Mouse (Mus musculus) heart, embryonic 13.5 days (tissue): Measurements from ENCODE around the gene Prl7a2. TPM values are rescaled to one million over a fixed set of nuclear protein-coding genes. Genes with fewer than 3 reads are reported as not detected.

Experiments used
- ATAC-seq: fragments of 200-750 bp; cut with Nextera tagmentation; 2 replicates; pipeline ENCODE4 v1.8.0; 2017; ENCODE audit warnings: moderate TSS enrichment; ENCODE audit not compliant: insufficient number of reproducible peaks, low FRiP score, low TSS enrichment; ENCODE audit errors: extremely low read depth
- H3K27ac ChIP-seq: fragments of 300-500 bp; sonication (generic); replicated peaks from 2 replicates; pipeline ENCODE4 v1.5.1; 2015; ENCODE audit warnings: moderate library complexity, mild to moderate bottlenecking, inconsistent platforms
- H3K27me3 ChIP-seq: fragments of 300-500 bp; sonication (generic); replicated peaks from 2 replicates; pipeline ENCODE4 v1.6.1; 2015; ENCODE audit warnings: mild to moderate bottlenecking, inconsistent platforms
- H3K36me3 ChIP-seq: fragments of 300-500 bp; sonication (generic); 2 replicates; pipeline ENCODE4 v1.6.1; 2015; ENCODE audit warnings: mild to moderate bottlenecking, inconsistent platforms
- H3K4me1 ChIP-seq: fragments of 300-500 bp; sonication (generic); 2 replicates; pipeline ENCODE4 v1.6.1; 2015; ENCODE audit warnings: inconsistent platforms
- H3K4me2 ChIP-seq: fragments of 300-500 bp; sonication (generic); 2 replicates; pipeline ENCODE4 v1.6.1; 2015; ENCODE audit warnings: inconsistent platforms, mild to moderate bottlenecking, moderate library complexity
- H3K4me3 ChIP-seq: fragments of 300-500 bp; sonication (generic); 2 replicates; pipeline ENCODE4 v1.5.1; 2015; ENCODE audit warnings: moderate library complexity, mild to moderate bottlenecking, inconsistent platforms
- H3K9ac ChIP-seq: fragments of 300-500 bp; sonication (generic); 2 replicates; pipeline ENCODE4 v1.6.1; 2015; ENCODE audit warnings: inconsistent platforms, mild to moderate bottlenecking, moderate library complexity
- H3K9me3 ChIP-seq: fragments of 300-500 bp; sonication (generic); 2 replicates; pipeline ENCODE4 v1.6.1; 2016; ENCODE audit warnings: inconsistent platforms
- WGBS: fragments of 180-500 bp; shearing (Covaris S2); methylation state at CpG from one replicate; pipeline ENCODE4 v1.1.7; 2015; ENCODE audit warnings: mixed read lengths; 5-methylcytosine and 5-hydroxymethylcytosine counted together
- polyA plus RNA-seq: library from polyadenylated mRNA; unstranded; fragments of >200 nt; fragmentation: Nextera tagmentation; extraction: Ambion mirVana; gene quantifications from 2 replicates; pipeline ENCODE4 v1.2.1, GENCODE M21; 2015

The Prl7a2 gene
- not detected in 2 replicates for polyA plus RNA-seq

DNA sequence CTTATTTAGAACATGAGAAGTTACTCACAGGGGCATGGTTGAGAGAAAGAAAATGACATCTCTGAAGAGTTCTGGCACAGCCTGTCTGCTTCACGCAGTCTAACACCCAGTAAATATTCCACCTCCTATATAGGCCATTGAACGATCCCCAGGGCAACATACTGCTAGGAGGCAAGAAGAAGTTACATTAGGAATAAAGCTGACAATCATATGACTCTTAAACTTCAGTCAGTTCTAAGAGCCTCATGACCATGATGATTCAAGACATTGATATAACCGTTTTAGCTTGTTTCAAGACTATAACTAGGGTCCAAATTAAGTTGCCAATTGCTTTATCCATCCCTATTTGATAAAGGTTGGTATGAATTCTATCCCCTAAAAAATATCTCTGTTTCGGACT lies at the start of gene Prl7a2:
TSS of gene Prl7a2 (minus strand) at position 101 of the 400 bp plus-strand sequence.
- H3K9me3 ChIP-seq: no peaks in the 10 kb centered on the region
- H3K4me3 ChIP-seq: no peak within 1 kb of the TSS
- WGBS: 71% methylated on average over 4 of the region's 4 CpGs
- no peak within 1 kb of the TSS for H3K27ac ChIP-seq
- no peak within 1 kb of the TSS for H3K4me2 ChIP-seq
- H3K36me3 ChIP-seq: no peaks in the 10 kb centered on the region
- no peak for ATAC-seq
- H3K9ac ChIP-seq: no peak within 1 kb of the TSS
- no peaks in the 10 kb centered on the region for H3K27me3 ChIP-seq
- H3K4me1 ChIP-seq: no peaks in the 10 kb centered on the region

DNA sequence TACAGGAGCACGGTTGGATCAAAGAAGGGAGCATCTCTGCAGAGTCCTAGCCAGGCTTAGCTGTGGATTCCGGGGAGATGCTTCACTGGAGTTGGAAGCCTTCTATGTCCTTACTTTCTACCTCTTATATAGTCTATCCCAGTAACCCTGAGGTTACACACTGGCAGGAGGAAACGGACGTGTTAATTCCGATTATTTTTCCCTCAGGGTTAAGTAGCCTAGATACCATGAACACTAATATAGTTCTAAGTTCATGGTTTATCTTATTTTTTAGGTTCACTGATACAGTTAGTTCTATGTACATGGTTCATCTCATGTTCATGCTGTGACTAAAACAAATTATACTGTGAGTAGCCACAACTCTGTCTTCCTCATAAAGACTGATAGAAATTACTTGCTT lies 48.8 kb upstream of the Prl7a2 start, which contains the start of gene Prl7d1:
TSS of gene Prl7d1 (minus strand) at position 101 of the 400 bp plus-strand sequence.
- Histone ChIP-seq H3K9me3 (no peaks in the 10 kb centered on the region), H3K36me3 (no peaks in the 10 kb centered on the region), H3K4me2 (no peak within 1 kb of the TSS), H3K27ac (no peak within 1 kb of the TSS), H3K4me3 (no peak within 1 kb of the TSS), H3K9ac (no peak within 1 kb of the TSS), H3K27me3 (no peaks in the 10 kb centered on the region), H3K4me1 (no peaks in the 10 kb centered on the region)
- ATAC-seq: no peak
- 80% methylated on average over 5 of the region's 5 CpGs for WGBS

DNA sequence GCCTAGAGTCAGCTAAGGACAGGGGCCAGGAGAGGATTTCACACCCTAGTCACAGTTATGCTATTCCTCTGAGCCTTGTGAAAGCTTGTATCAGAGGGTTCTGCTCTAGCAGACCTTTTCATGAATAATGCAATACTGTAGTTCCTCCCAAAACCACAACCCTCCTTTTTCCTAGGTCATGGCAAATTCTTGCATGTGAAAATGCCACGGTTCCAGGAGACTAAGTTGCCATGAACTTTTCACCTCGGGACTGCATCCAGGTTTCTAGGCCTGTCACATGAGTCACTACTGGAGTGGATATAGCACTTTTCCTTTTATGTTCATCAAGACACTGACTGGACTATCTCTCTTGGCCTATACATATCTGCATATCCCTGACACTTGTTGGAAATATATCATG lies 38.7 kb upstream of the Prl7a2 start:
- no peaks in the 10 kb centered on the region for H3K4me1 ChIP-seq
- H3K4me2 ChIP-seq: no peak overlapping the region
- H3K36me3 ChIP-seq: no peaks in the 10 kb centered on the region
- H3K9ac ChIP-seq: no peak overlapping the region
- 51% methylated on average over 2 of the region's 2 CpGs for WGBS
- ATAC-seq: no peak
- no peaks in the 10 kb centered on the region for H3K27me3 ChIP-seq
- 0 out of 2 replicates have a peak, but pooled peaks cover 4% of the 10 kb centered on the region for H3K9me3 ChIP-seq
- no peak overlapping the region for H3K27ac ChIP-seq
- no peak overlapping the region for H3K4me3 ChIP-seq

DNA sequence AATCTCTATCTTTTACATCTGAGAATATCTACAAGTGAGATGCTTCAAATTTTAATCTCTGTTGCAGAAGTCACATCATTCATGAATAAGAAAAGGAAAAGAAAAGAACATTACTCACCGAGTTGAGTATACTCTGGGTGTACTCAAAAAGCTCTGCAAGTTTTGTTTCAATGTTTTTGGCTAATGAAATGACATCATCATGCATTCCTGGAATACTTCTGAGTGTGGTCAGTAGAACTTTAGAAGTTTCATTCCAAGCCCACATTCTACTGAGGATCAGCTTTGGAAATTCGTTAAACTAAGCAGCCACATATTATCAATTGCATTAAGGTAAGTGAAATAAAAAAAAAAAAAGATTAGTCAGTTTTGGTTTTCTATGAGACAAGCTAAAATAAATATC lies 7.1 kb downstream of the Prl7a2 start:
- Histone ChIP-seq H3K4me2 (no peak overlapping the region), H3K9ac (no peak overlapping the region), H3K9me3 (no peaks in the 10 kb centered on the region), H3K4me1 (no peaks in the 10 kb centered on the region), H3K36me3 (no peaks in the 10 kb centered on the region), H3K27ac (no peak overlapping the region), H3K27me3 (no peaks in the 10 kb centered on the region), H3K4me3 (no peak overlapping the region)
- ATAC-seq: no peak
- WGBS: 59% methylated on average over 2 of the region's 2 CpGs

DNA sequence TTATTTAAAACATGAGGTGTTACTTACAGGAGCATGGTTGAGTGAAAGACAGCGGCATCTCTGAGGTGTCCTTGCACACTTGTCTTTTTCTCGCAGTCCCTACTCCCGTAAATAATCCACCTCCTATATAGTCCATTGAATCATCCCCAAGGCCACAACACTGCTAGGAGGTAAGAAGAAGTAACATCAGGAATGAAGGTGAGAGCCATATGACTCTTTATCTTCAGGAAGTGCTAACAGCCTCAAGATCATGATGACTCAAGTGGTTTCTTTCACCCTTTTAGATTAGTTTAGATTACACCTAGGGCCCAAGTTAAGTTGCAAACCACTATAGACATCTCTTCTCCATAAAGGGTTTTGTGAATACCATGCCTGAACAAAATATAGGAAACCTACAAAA lies 25.4 kb downstream of the Prl7a2 start, which contains the start of gene Prl7a1:
TSS of gene Prl7a1 (minus strand) at position 101 of the 400 bp plus-strand sequence.
- H3K4me3 ChIP-seq: no peak within 1 kb of the TSS
- H3K27me3 ChIP-seq: no peaks in the 10 kb centered on the region
- H3K4me2 ChIP-seq: no peak within 1 kb of the TSS
- WGBS: 79% methylated on average over 3 of the region's 3 CpGs
- no peaks in the 10 kb centered on the region for H3K4me1 ChIP-seq
- H3K27ac ChIP-seq: no peak within 1 kb of the TSS
- no peaks in the 10 kb centered on the region for H3K9me3 ChIP-seq
- H3K36me3 ChIP-seq: no peaks in the 10 kb centered on the region
- no peak for ATAC-seq
- H3K9ac ChIP-seq: no peak within 1 kb of the TSS

DNA sequence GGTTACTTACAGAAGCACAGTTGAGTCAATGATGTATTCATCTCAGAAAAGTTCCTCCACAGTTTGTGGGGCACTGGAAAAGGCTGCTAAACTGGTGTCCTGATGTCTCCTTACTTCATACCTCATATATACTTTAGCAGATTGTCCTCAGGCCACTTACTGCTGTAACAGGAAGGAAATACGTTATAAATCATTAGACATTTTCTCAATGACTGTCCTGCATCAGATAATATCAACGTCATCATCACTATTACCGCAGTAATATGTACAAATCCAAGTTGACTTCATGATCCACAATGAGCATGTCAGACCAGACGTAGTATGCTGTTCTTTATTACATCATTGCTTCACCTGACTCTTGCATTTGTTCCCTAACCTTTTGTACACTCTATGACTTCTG lies 57.4 kb downstream of the Prl7a2 start, which contains the start of gene Prl7b1:
TSS of gene Prl7b1 (minus strand) at position 101 of the 400 bp plus-strand sequence.
- Histone ChIP-seq H3K9ac (no peak within 1 kb of the TSS), H3K9me3 (no peaks in the 10 kb centered on the region), H3K4me1 (no peaks in the 10 kb centered on the region), H3K36me3 (no peaks in the 10 kb centered on the region), H3K4me2 (no peak within 1 kb of the TSS), H3K27ac (no peak within 1 kb of the TSS), H3K27me3 (no peaks in the 10 kb centered on the region), H3K4me3 (no peak within 1 kb of the TSS)
- no peak for ATAC-seq
- 61% methylated on average over 4 of the region's 4 CpGs for WGBS

Other genes with a start within 250 kb of the Prl7a2 start
- gene Prl8a6, start 229.3 kb downstream of the Prl7a2 start, polyA plus RNA-seq: not detected in 2 replicates
- gene Prl8a8, start 154.8 kb downstream of the Prl7a2 start, polyA plus RNA-seq: not detected in 2 replicates
- not detected in 2 replicates for gene Prl8a9, start 103.4 kb downstream of the Prl7a2 start, polyA plus RNA-seq
- not detected in 2 replicates for gene Prl8a1, start 85.9 kb downstream of the Prl7a2 start, polyA plus RNA-seq
- not detected in 2 replicates for gene Prl7b1, start 57.5 kb downstream of the Prl7a2 start, polyA plus RNA-seq
- not detected in 2 replicates for gene Prl7a1, start 25.5 kb downstream of the Prl7a2 start, polyA plus RNA-seq
- gene Prl7d1, start 48.7 kb upstream of the Prl7a2 start, polyA plus RNA-seq: not detected in 2 replicates
- gene Prl7c1, start 112.8 kb upstream of the Prl7a2 start, polyA plus RNA-seq: not detected in 2 replicates
- not detected in 2 replicates for gene Prl2a1, start 133.6 kb upstream of the Prl7a2 start, polyA plus RNA-seq
- gene Prl2c1, start 181.3 kb upstream of the Prl7a2 start, polyA plus RNA-seq: not detected in 2 replicates